Mouse (Mus musculus) CH12.LX (cell line): ENCODE measurements around the gene Smyd3. TPM values are rescaled to one million over a fixed set of nuclear protein-coding genes. Genes with fewer than 3 reads are reported as not detected.

ENCODE experiments used
- DNase-seq: peaks from one replicate; pipeline ENCODE4 v3.0.0-alpha.2; 2013; ENCODE audit errors: extremely low read depth
- H3K27ac ChIP-seq: 2 replicates; pipeline ENCODE4 v1.5.1; 2012; ENCODE audit warnings: low read depth, mild to moderate bottlenecking, control low read depth, moderate library complexity; ENCODE audit not compliant: insufficient read depth
- H3K27me3 ChIP-seq: replicated peaks from 2 replicates; pipeline ENCODE3; 2012; ENCODE audit warnings: inconsistent platforms
- H3K36me3 ChIP-seq, 2 experiments: replicated peaks in 1 of 2; 2 replicates each; pipeline versions ENCODE3 to v1.6.1; 2012; ENCODE audit warnings: inconsistent platforms in 1 of 2, low read length in 1 of 2, mild to moderate bottlenecking in 1 of 2, mixed read lengths in 1 of 2, moderate library complexity in 1 of 2; ENCODE audit not compliant: control insufficient read depth in 1 of 2, insufficient read depth in 1 of 2
- H3K4me1 ChIP-seq, 2 experiments: 2 replicates each; pipeline ENCODE4 v1.6.1; 2012; ENCODE audit warnings: inconsistent platforms in 1 of 2, moderate library complexity in 1 of 2; ENCODE audit not compliant: insufficient read depth in 2 of 2, control insufficient read depth in 1 of 2
- H3K4me2 ChIP-seq: 2 replicates; pipeline ENCODE4 v1.6.1; 2012; ENCODE audit warnings: low read depth, mild to moderate bottlenecking, control low read depth; ENCODE audit not compliant: poor library complexity, insufficient read depth, severe bottlenecking
- H3K4me3 ChIP-seq, 3 experiments: fragments of 150-350 bp in 1 of 3; sonication (generic) in 1 of 3; replicated peaks in 1 of 3; 2 replicates each; pipeline versions ENCODE3 to v1.5.1; 2011 to 2012; ENCODE audit warnings: low read depth in 2 of 3, low read length in 2 of 3, mild to moderate bottlenecking in 2 of 3, moderate library complexity in 2 of 3, control low read depth in 1 of 3, improper control_type of control experiment in 1 of 3, inconsistent platforms in 1 of 3, mixed read lengths in 1 of 3; ENCODE audit not compliant: poor library complexity in 1 of 3
- H3K79me2 ChIP-seq: replicated peaks from 2 replicates; pipeline ENCODE4 v1.6.1; 2012; ENCODE audit warnings: mild to moderate bottlenecking, moderate library complexity; ENCODE audit not compliant: control insufficient read depth, poor library complexity, insufficient read depth, severe bottlenecking; ENCODE audit errors: extremely low read depth
- H3K9ac ChIP-seq: 2 replicates; pipeline ENCODE4 v1.6.1; 2012; ENCODE audit warnings: low read depth, mild to moderate bottlenecking, control low read depth, moderate library complexity; ENCODE audit not compliant: insufficient read depth
- H3K9me3 ChIP-seq: replicated peaks from 2 replicates; pipeline ENCODE3; 2012; ENCODE audit warnings: low read length, inconsistent platforms, mixed read lengths
- BHLHE40 ChIP-seq: IDR thresholded peaks from 2 replicates; pipeline ENCODE4 v1.6.1; 2011; ENCODE audit warnings: mild to moderate bottlenecking, low read depth, low read length, improper control_type of control experiment
- CHD1 ChIP-seq: IDR thresholded peaks from 2 replicates; pipeline ENCODE4 v1.6.1; 2012; ENCODE audit warnings: low read depth, low read length, improper control_type of control experiment, inconsistent platforms
- CTCF ChIP-seq, 2 experiments: IDR thresholded peaks in 1 of 2; conservative IDR thresholded peaks in 1 of 2; 2 replicates each; pipeline ENCODE4 v1.5.1; 2011 to 2012; ENCODE audit warnings: low read depth in 2 of 2, low read length in 2 of 2, improper control_type of control experiment in 1 of 2, inconsistent platforms in 1 of 2, mild to moderate bottlenecking in 1 of 2, moderate library complexity in 1 of 2
- E2F4 ChIP-seq: IDR thresholded peaks from 2 replicates; pipeline ENCODE4 v1.6.1; 2011; ENCODE audit warnings: low read depth, low read length, improper control_type of control experiment; ENCODE audit not compliant: insufficient replicate concordance
- ELF1 ChIP-seq: IDR thresholded peaks from 2 replicates; pipeline ENCODE4 v1.6.1; 2014; ENCODE audit warnings: low read depth, mild to moderate bottlenecking, inconsistent platforms, low read length, improper control_type of control experiment
- ETS1 ChIP-seq: conservative IDR thresholded peaks from 2 replicates; pipeline ENCODE4 v1.6.1; 2012; ENCODE audit warnings: low read depth, mild to moderate bottlenecking, inconsistent platforms, low read length, improper control_type of control experiment, moderate library complexity
- GABPA ChIP-seq: IDR thresholded peaks from 2 replicates; pipeline ENCODE4 v1.6.1; 2012; ENCODE audit warnings: low read depth, low read length, improper control_type of control experiment, inconsistent platforms; ENCODE audit not compliant: insufficient replicate concordance
- HCFC1 ChIP-seq: IDR thresholded peaks from 2 replicates; pipeline ENCODE4 v1.6.1; 2012; ENCODE audit warnings: low read depth, mild to moderate bottlenecking, inconsistent platforms, low read length, improper control_type of control experiment
- JUN ChIP-seq: IDR thresholded peaks from 2 replicates; pipeline ENCODE4 v1.6.1; 2011; ENCODE audit warnings: low read depth, mild to moderate bottlenecking, low read length, improper control_type of control experiment, moderate library complexity; ENCODE audit not compliant: insufficient read depth
- MAFK ChIP-seq: IDR thresholded peaks from 2 replicates; pipeline ENCODE4 v1.6.1; 2011; ENCODE audit warnings: low read length, improper control_type of control experiment; ENCODE audit not compliant: insufficient replicate concordance
- MAX ChIP-seq: IDR thresholded peaks from 2 replicates; pipeline ENCODE4 v1.6.1; 2011; ENCODE audit warnings: low read length, improper control_type of control experiment
- NELFE ChIP-seq: IDR thresholded peaks from 2 replicates; pipeline ENCODE4 v1.6.1; 2011; ENCODE audit warnings: low read depth, low read length, improper control_type of control experiment
- NRF1 ChIP-seq: IDR thresholded peaks from 2 replicates; pipeline ENCODE4 v1.6.1; 2014; ENCODE audit warnings: low read depth, mild to moderate bottlenecking, inconsistent platforms, low read length, improper control_type of control experiment, moderate library complexity
- SIN3A ChIP-seq: IDR thresholded peaks from 2 replicates; pipeline ENCODE4 v1.6.1; 2012; ENCODE audit warnings: low read length, improper control_type of control experiment, inconsistent platforms
- TBP ChIP-seq: conservative IDR thresholded peaks from 2 replicates; pipeline ENCODE4 v1.6.1; 2011; ENCODE audit warnings: low read depth, low read length, improper control_type of control experiment
- TCF12 ChIP-seq: IDR thresholded peaks from 2 replicates; pipeline ENCODE4 v1.6.1; 2014; ENCODE audit warnings: low read depth, mild to moderate bottlenecking, inconsistent platforms, low read length, improper control_type of control experiment
- UBTF ChIP-seq: IDR thresholded peaks from 2 replicates; pipeline ENCODE4 v1.6.1; 2012; ENCODE audit warnings: low read depth, mild to moderate bottlenecking, inconsistent platforms, low read length, improper control_type of control experiment, moderate library complexity
- USF1 ChIP-seq: IDR thresholded peaks from 2 replicates; pipeline ENCODE4 v1.6.1; 2014; ENCODE audit warnings: low read depth, mild to moderate bottlenecking, inconsistent platforms, low read length, improper control_type of control experiment
- ZC3H11A ChIP-seq: IDR thresholded peaks from 2 replicates; pipeline ENCODE4 v1.6.1; 2012; ENCODE audit warnings: low read depth, mild to moderate bottlenecking, inconsistent platforms, low read length, improper control_type of control experiment
- ZKSCAN1 ChIP-seq: IDR thresholded peaks from 2 replicates; pipeline ENCODE4 v1.6.1; 2012; ENCODE audit warnings: low read depth, inconsistent platforms, low read length, improper control_type of control experiment, borderline replicate concordance
- ZMIZ1 ChIP-seq: IDR thresholded peaks from 2 replicates; pipeline ENCODE4 v1.6.1; 2012; ENCODE audit warnings: low read depth, mild to moderate bottlenecking, inconsistent platforms, low read length, improper control_type of control experiment
- dilution Hi-C: fragments of 300-500 bp; cut with MboI; formaldehyde crosslinking; loops from 2 replicates; pipeline ENCODE4 v1.14.3; 2020; ENCODE audit warnings: low sequenced_read_pairs; ENCODE audit not compliant: extremely low pct_unique_long_range_greater_than_20kb, extremely low pct_ligation_motif_present
- in situ Hi-C: fragments of 300-500 bp; cut with MboI; formaldehyde crosslinking; loops from 3 replicates; pipeline ENCODE4 v1.14.3; 2019; ENCODE audit warnings: low sequenced_read_pairs, low pct_ligation_motif_present, low pct_unique_long_range_greater_than_20kb, mixed read lengths
- polyA plus RNA-seq: library from polyadenylated mRNA; unstranded; fragments of >175 nt; gene quantifications from 2 replicates; pipeline ENCODE4 v1.2.1, GENCODE M21; 2012; ENCODE audit warnings: low read depth; ENCODE audit not compliant: insufficient read length
- total RNA-seq, 2 experiments: library from RNA; depleted of rRNA; stranded (reverse); fragments of 300-350 nt in 1 of 2; fragments of >200 nt in 1 of 2; gene quantifications; 2 replicates each; pipeline ENCODE4 v1.2.3; 2012 to 2014

Gene Smyd3
- total and polyA plus RNA-seq, 3 experiments = 11.4 to 12.5 (median 11.8) TPM

DNA sequence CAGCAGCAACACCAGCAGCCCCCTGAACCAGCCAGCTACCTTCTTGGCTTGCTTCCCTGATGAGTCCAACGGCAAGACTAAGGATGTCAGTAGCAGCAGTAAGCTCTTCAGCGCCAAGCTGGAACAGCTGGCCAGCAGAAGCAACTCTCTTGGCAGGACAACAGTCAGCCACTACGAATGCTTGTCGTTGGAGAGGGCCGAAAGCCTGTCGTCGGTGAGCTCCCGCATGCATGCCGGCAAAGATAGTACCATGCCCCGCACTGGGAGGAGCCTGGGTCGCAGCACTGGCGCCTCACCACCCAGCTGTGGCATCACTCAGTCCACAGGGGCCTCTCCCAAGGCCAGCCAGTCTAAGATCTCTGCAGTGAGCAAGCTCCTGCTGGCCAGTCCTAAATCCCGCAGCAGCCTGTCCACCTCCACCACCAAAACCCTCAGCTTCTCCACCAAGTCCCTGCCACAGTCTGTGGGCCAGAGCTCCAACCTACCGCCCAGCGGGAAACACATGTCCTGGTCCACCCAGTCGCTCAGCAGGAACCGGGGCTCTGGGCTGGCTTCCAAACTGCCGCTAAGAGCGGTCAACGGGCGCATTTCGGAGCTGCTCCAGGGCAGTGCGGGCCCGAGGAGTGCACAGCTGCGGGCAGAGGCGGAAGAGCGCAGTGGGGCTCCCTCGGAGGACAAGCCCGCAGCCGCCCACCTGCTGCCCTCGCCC is 600.5 kb downstream of the Smyd3 start:
- no peaks in the 10 kb centered on the region for H3K36me3 ChIP-seq
- TF ChIP-seq NRF1 (no peak), USF1 (no peak), TCF12 (no peak), ETS1 (no peak), E2F4 (no peak), HCFC1 (no peak), ELF1 (no peak), ZC3H11A (no peak), ZMIZ1 (no peak), CHD1 (no peak), MAX (no peak), ZKSCAN1 (no peak), GABPA (no peak), NELFE (no peak), CTCF (conservative IDR thresholded peaks at IDR 0.05 in 1 of 2, IDR thresholded peaks at IDR 0.05 in 1 of 2; ENCODE audit: low read depth in 2 of 2, low read length in 2 of 2) (no peak), MAFK (no peak), TBP (no peak), BHLHE40 (no peak)
- TF ChIP-seq, all 38 proteins: peak for 0
- H3K9ac ChIP-seq = no peak overlapping the region
- dilution Hi-C loops (no loop called here), in situ Hi-C loops (no loop called here)
- H3K4me1 ChIP-seq = peaks cover 0 to 15% of the 10 kb centered on the region in 2 experiments; a peak in 2 of 4 replicates
- DNase-seq = no peak
- H3K4me2 ChIP-seq = no peak overlapping the region
- peaks cover 3% of the 10 kb centered on the region for H3K27me3 ChIP-seq
- no peak overlapping the region for H3K27ac ChIP-seq
- H3K79me2 ChIP-seq = no peaks in the 10 kb centered on the region
- H3K4me3 ChIP-seq = no peak overlapping the region
- H3K9me3 ChIP-seq = no peaks in the 10 kb centered on the region

DNA sequence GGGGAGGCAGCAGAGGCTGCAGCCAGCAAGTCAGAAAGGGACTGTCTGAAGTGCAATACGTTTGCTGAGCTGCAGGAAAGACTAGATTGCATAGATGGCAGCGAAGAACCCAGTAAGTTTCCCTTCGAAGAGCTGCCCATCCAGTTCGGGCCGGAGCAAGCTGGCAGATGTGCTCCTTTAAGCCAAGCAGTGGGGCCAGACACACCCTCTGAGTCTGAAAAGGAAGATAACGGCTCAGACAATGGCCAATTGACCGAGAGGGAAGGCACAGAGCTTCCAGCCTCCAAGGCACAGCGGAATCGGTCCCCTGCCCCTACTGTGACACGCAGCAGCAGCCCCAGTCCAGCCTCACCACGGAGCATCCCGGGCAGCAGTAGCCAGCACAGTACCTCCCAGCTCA is 602.8 kb downstream of the Smyd3 start:
- Histone ChIP-seq H3K36me3 (no peaks in the 10 kb centered on the region), H3K27ac (no peak overlapping the region), H3K79me2 (no peaks in the 10 kb centered on the region), H3K4me2 (no peak overlapping the region), H3K27me3 (peaks cover 6% of the 10 kb centered on the region), H3K4me3 (no peak overlapping the region), H3K4me1 (peaks cover 2 to 15% of the 10 kb centered on the region in 2 experiments; a peak in 3 of 4 replicates), H3K9ac (no peak overlapping the region), H3K9me3 (no peaks in the 10 kb centered on the region)
- TF ChIP-seq UBTF (no peak), SIN3A (no peak), JUN (no peak), ZC3H11A (no peak)
- no peak for DNase-seq
- dilution Hi-C loops = no loop called here
- in situ Hi-C loops = no loop called here
